ENCODE assay signal across 9 mouse cellular contexts in genomic region chr7:24333304-24333986, GRCm38 (mm10). TPM values are rescaled to one million over a fixed set of nuclear protein-coding genes. Genes with fewer than 3 reads are reported as not detected.
A peak's percentile ranks its signal among the peaks of the same experiment; 100 is the strongest.
DNase-seq lines count a peak whose midpoint lies in the region; ATAC-seq and TF ChIP-seq lines count a peak whose summit lies in the region.
"Had no signal": no experiment of that assay in that cellular context is flagged by ENCODE, and none has a peak within 500 bp of the region (broad histone marks: within the 10 kb centered on the region; RNA-seq: fewer than 3 reads in every experiment).

Gene Tescl, minus strand, starts transcription at chr7:24333936.

- H3K4me3 ChIP-seq in heart, embryonic 15.5 days, result peak within 1 kb of the TSS; percentile 14
- peak within 1 kb of the TSS; percentile 76 for H3K4me3 ChIP-seq in ES-Bruce4 (ENCODE audit: low read depth, low read length)
- no peak within 1 kb of the TSS for H3K4me3 ChIP-seq in embryonic facial prominence, embryonic 12.5 days
- H3K4me3 ChIP-seq in limb, embryonic 15.5 days, result 0 out of 2 replicates have a peak within 1 kb of the TSS, but pooled peaks have one; percentile 7

- intact Hi-C loops in heart, postnatal 36 days (cut with DNase I), result no loop called here
- intact Hi-C loops in gastrocnemius, postnatal 36 days (cut with DNase I), result no loop called here
- intact Hi-C loops in left cerebral cortex, postnatal 36 days (cut with DNase I), result no loop called here

- no peak within 1 kb of the TSS for H3K9ac ChIP-seq in heart, embryonic 15.5 days
- H3K9ac ChIP-seq in ES-Bruce4 (ENCODE audit: low read depth, poor library complexity, severe bottlenecking), result peak within 1 kb of the TSS; percentile 37
- no peak within 1 kb of the TSS for H3K9ac ChIP-seq in embryonic facial prominence, embryonic 12.5 days
- H3K9ac ChIP-seq in limb, embryonic 15.5 days, result no peak within 1 kb of the TSS

- H3K4me1 ChIP-seq in heart, embryonic 15.5 days (replicated peaks), result no peaks in the 10 kb centered on the region
- no peaks in the 10 kb centered on the region for H3K4me1 ChIP-seq in ES-Bruce4 (ENCODE audit: control insufficient read depth, insufficient read depth, low read length)
- H3K4me1 ChIP-seq in embryonic facial prominence, embryonic 12.5 days, result no peaks in the 10 kb centered on the region
- no peaks in the 10 kb centered on the region for H3K4me1 ChIP-seq in limb, embryonic 15.5 days

- H3K4me2 ChIP-seq in heart, embryonic 15.5 days, result peak within 1 kb of the TSS; percentile 46
- H3K4me2 ChIP-seq in embryonic facial prominence, embryonic 12.5 days (replicated peaks), result 0 out of 2 replicates have a peak within 1 kb of the TSS, but pooled peaks have one; percentile 6
- H3K4me2 ChIP-seq in limb, embryonic 15.5 days, result peak within 1 kb of the TSS; percentile 17; the same call in 1 of the 2 replicates

- TF ChIP-seq CTCF in ES-Bruce4 (IDR thresholded peaks at IDR 0.05; ENCODE audit: low read depth, low read length), result no peak

- peak; percentile 38 for TF ChIP-seq POLR2A in ES-Bruce4 (IDR thresholded peaks at IDR 0.05; ENCODE audit: insufficient read depth, low read length)

- ATAC-seq in heart, embryonic 15.5 days (replicated peaks; ENCODE audit: insufficient number of reproducible peaks, insufficient read depth, low FRiP score, low read depth), result no peak
- ATAC-seq in embryonic facial prominence, embryonic 12.5 days (ENCODE audit: insufficient number of reproducible peaks, insufficient read depth, low FRiP score, low TSS enrichment), result no peak
- no peak for ATAC-seq in limb, embryonic 15.5 days (ENCODE audit: insufficient number of reproducible peaks, low FRiP score, low TSS enrichment, low read depth)

- no peaks in the 10 kb centered on the region for H3K9me3 ChIP-seq in heart, embryonic 15.5 days (replicated peaks)
- H3K9me3 ChIP-seq in ES-Bruce4 (replicated peaks; ENCODE audit: control insufficient read depth, insufficient read depth, low read length, poor library complexity, severe bottlenecking), result no peaks in the 10 kb centered on the region
- H3K9me3 ChIP-seq in embryonic facial prominence, embryonic 12.5 days, result no peaks in the 10 kb centered on the region
- no peaks in the 10 kb centered on the region for H3K9me3 ChIP-seq in limb, embryonic 15.5 days

- WGBS in heart, embryonic 15.5 days, result 28% methylated on average over 49 of the region's 49 CpGs
- 47% methylated on average over 49 of the region's 49 CpGs for WGBS in embryonic facial prominence, embryonic 12.5 days
- 33% methylated on average over 49 of the region's 49 CpGs for WGBS in limb, embryonic 15.5 days

- no peak within 1 kb of the TSS for H3K27ac ChIP-seq in heart, embryonic 15.5 days
- no peak within 1 kb of the TSS for H3K27ac ChIP-seq in ES-Bruce4 (ENCODE audit: insufficient read depth, low read length)
- no peak within 1 kb of the TSS for H3K27ac ChIP-seq in embryonic facial prominence, embryonic 12.5 days
- H3K27ac ChIP-seq in limb, embryonic 15.5 days, result no peak within 1 kb of the TSS

- H3K27me3 ChIP-seq in heart, embryonic 15.5 days, result peaks cover 26% of the 10 kb centered on the region
- H3K27me3 ChIP-seq in ES-Bruce4 (ENCODE audit: control insufficient read depth, insufficient read depth, low read length, poor library complexity, severe bottlenecking), result 0 out of 2 replicates have a peak, but pooled peaks cover 2% of the 10 kb centered on the region
- peaks cover 22% of the 10 kb centered on the region for H3K27me3 ChIP-seq in embryonic facial prominence, embryonic 12.5 days
- peaks cover 27% of the 10 kb centered on the region for H3K27me3 ChIP-seq in limb, embryonic 15.5 days

- no peak for DNase-seq in heart, postnatal 36 days
- no peak for DNase-seq in gastrocnemius, postnatal 36 days
- DNase-seq in left cerebral cortex, postnatal 36 days (ENCODE audit: low spot score in 2 of 2), result no peak
- no peak for DNase-seq in adrenal gland, adult 18-20 months (ENCODE audit: low spot score in 2 of 2)
- DNase-seq: spleen, adult 18-20 months had no signal

- TF ChIP-seq EP300 in ES-Bruce4 (IDR thresholded peaks at IDR 0.05; ENCODE audit: insufficient read depth, low read depth, low read length), result no peak

- H3K36me3 ChIP-seq in heart, embryonic 15.5 days, result no peaks in the 10 kb centered on the region
- H3K36me3 ChIP-seq in ES-Bruce4 (ENCODE audit: control insufficient read depth, insufficient read depth, low read length, poor library complexity, severe bottlenecking), result no peaks in the 10 kb centered on the region
- H3K36me3 ChIP-seq in embryonic facial prominence, embryonic 12.5 days, result no peaks in the 10 kb centered on the region
- no peaks in the 10 kb centered on the region for H3K36me3 ChIP-seq in limb, embryonic 15.5 days

RNA-seq across cellular contexts. Expression of gene Tescl, which starts in this region (rescaled TPM):
- 0.28 TPM in 1 of 2 replicates, not detected in the other for polyA plus RNA-seq in heart, embryonic 15.5 days (2015; fragmentation: Nextera tagmentation; extraction: Ambion mirVana)
- not detected for total RNA-seq in heart, postnatal 36 days (2021)
- not detected in 2 replicates for polyA plus RNA-seq in ES-Bruce4 (2011; ENCODE audit: insufficient read depth, insufficient read length, low read depth, missing spikeins)
- 0.26 TPM in 1 of 2 replicates, not detected in the other for polyA plus RNA-seq in embryonic facial prominence, embryonic 12.5 days (2016; fragmentation: Nextera tagmentation; extraction: Ambion mirVana)
- not detected in 2 replicates for polyA plus RNA-seq in limb, embryonic 15.5 days (2015; fragmentation: Nextera tagmentation; extraction: Ambion mirVana)
- not detected for total RNA-seq in gastrocnemius, postnatal 36 days (2021)
- total RNA-seq in left cerebral cortex, postnatal 36 days (2021), result not detected
- 1 to 10 TPM in 1 of 2 experiments, under 1 TPM in 1; 0.73 to 1.3 TPM for total RNA-seq in adrenal gland, adult 18-20 months (2021)
